Mouse (Mus musculus) heart, embryonic 13.5 days (tissue): Measurements from ENCODE around the gene Agbl4. TPM values are rescaled to one million over a fixed set of nuclear protein-coding genes. Genes with fewer than 3 reads are reported as not detected.

Experiments used
- polyA plus RNA-seq: library from polyadenylated mRNA; unstranded; fragments of >200 nt; fragmentation: Nextera tagmentation; extraction: Ambion mirVana; gene quantifications from 2 replicates; pipeline ENCODE4 v1.2.1, GENCODE M21; 2015

Agbl4 gene
- polyA plus RNA-seq, 1 experiment from 2014 or later: 0.94 TPM

Other genes starting within 250 kb of the Agbl4 start
- gene Elavl4, start 45.8 kb upstream of the Agbl4 start, polyA plus RNA-seq: 3.2 and 3.9 TPM in 2 replicates